Mouse (Mus musculus): Measurements from ENCODE around the gene Rec114. TPM values are rescaled to one million over a fixed set of nuclear protein-coding genes. Genes with fewer than 3 reads are reported as not detected.

Gene Rec114
- polyA plus RNA-seq (2015; fragmentation: Nextera tagmentation; extraction: Ambion mirVana) = 1.6 and 3.8 TPM in 2 replicates

DNA sequence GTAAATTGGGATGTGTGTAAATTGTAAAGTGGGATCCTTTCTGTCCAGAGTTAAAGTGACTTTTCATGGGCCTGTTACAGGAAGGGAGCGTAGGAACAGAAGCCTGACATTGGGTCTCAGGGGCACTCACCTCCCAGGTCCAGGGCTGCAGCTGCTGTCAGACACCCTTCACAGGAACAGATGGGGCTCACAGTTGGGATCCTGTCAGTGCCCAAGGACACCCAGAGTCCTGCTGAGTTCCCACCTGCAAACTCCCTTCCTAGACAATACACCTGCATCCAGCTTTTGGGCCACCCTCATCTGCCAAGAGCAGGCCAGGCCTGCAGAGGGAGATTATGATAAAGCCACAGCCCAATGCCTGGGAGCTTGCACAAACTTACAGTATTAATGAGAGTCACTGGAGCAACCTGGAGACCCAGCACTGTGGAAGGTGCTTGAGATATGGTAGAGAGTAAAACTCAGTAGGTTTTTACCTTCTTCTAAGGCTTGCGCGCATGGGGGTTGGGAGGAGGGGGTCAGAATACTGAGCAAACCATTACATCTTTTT is at the start of gene Rec114:
Rec114 (minus strand) TSS at position 263 of the 547 bp plus-strand sequence.
- no peak for ATAC-seq (ENCODE audit: low FRiP score, low TSS enrichment)
- Histone ChIP-seq H3K4me2 (replicated peaks; ENCODE audit: low read depth, low read length) (no peak within 1 kb of the TSS), H3K36me3 (ENCODE audit: insufficient read depth, low read length) (no peaks in the 10 kb centered on the region), H3K4me1 (ENCODE audit: insufficient read depth, low read length) (no peaks in the 10 kb centered on the region), H3K4me3 (ENCODE audit: low read length) (no peak within 1 kb of the TSS), H3K9ac (replicated peaks; ENCODE audit: low read length) (no peak within 1 kb of the TSS), H3K27me3 (ENCODE audit: insufficient read depth, low read length) (no peaks in the 10 kb centered on the region), H3K9me3 (ENCODE audit: low read length) (no peaks in the 10 kb centered on the region), H3K27ac (ENCODE audit: low read length) (no peak within 1 kb of the TSS)
- 84% methylated on average over 3 of the region's 3 CpGs for WGBS

- no peaks in the 10 kb centered on the region for H3K9me3 ChIP-seq (ENCODE audit: low read length)
- no peak overlapping the region for H3K4me3 ChIP-seq (ENCODE audit: low read length)
- no peak overlapping the region for H3K9ac ChIP-seq (replicated peaks; ENCODE audit: low read length)
- no peaks in the 10 kb centered on the region for H3K27me3 ChIP-seq (ENCODE audit: insufficient read depth, low read length)
- H3K4me2 ChIP-seq (replicated peaks; ENCODE audit: low read depth, low read length) = no peak overlapping the region
- ATAC-seq (ENCODE audit: low FRiP score, low TSS enrichment) = no peak
- no peak overlapping the region for H3K27ac ChIP-seq (ENCODE audit: low read length)
- 81% methylated on average over 3 of the region's 3 CpGs for WGBS
- no peaks in the 10 kb centered on the region for H3K4me1 ChIP-seq (ENCODE audit: insufficient read depth, low read length)
- no peaks in the 10 kb centered on the region for H3K36me3 ChIP-seq (ENCODE audit: insufficient read depth, low read length)
Observed at GRCm38 (mm10) chr9:58789476-58789875, 45.7 kb upstream of the Rec114 start.

GRCm38 (mm10) chr9:58775363-58775762 is 31.6 kb upstream of the Rec114 start:
- Histone ChIP-seq H3K9ac (replicated peaks; ENCODE audit: low read length) (no peak overlapping the region), H3K27me3 (ENCODE audit: insufficient read depth, low read length) (no peaks in the 10 kb centered on the region), H3K4me1 (ENCODE audit: insufficient read depth, low read length) (no peaks in the 10 kb centered on the region), H3K4me3 (ENCODE audit: low read length) (no peak overlapping the region), H3K36me3 (ENCODE audit: insufficient read depth, low read length) (no peaks in the 10 kb centered on the region), H3K9me3 (ENCODE audit: low read length) (no peaks in the 10 kb centered on the region), H3K27ac (ENCODE audit: low read length) (no peak overlapping the region), H3K4me2 (replicated peaks; ENCODE audit: low read depth, low read length) (no peak overlapping the region)
- WGBS = 17% methylated on average over 2 of the region's 2 CpGs
- no peak for ATAC-seq (ENCODE audit: low FRiP score, low TSS enrichment)

GRCm38 (mm10) chr9:58774761-58775160 is 31.0 kb upstream of the Rec114 start:
- 59% methylated on average over 3 of the region's 3 CpGs for WGBS
- no peak overlapping the region for H3K27ac ChIP-seq (ENCODE audit: low read length)
- H3K4me1 ChIP-seq (ENCODE audit: insufficient read depth, low read length) = no peaks in the 10 kb centered on the region
- H3K9me3 ChIP-seq (ENCODE audit: low read length) = no peaks in the 10 kb centered on the region
- ATAC-seq (ENCODE audit: low FRiP score, low TSS enrichment) = no peak
- H3K36me3 ChIP-seq (ENCODE audit: insufficient read depth, low read length) = no peaks in the 10 kb centered on the region
- no peak overlapping the region for H3K4me2 ChIP-seq (replicated peaks; ENCODE audit: low read depth, low read length)
- no peak overlapping the region for H3K9ac ChIP-seq (replicated peaks; ENCODE audit: low read length)
- no peak overlapping the region for H3K4me3 ChIP-seq (ENCODE audit: low read length)
- H3K27me3 ChIP-seq (ENCODE audit: insufficient read depth, low read length) = no peaks in the 10 kb centered on the region

GRCm38 (mm10) chr9:58769943-58770342 is 26.2 kb upstream of the Rec114 start:
- no peaks in the 10 kb centered on the region for H3K27me3 ChIP-seq (ENCODE audit: insufficient read depth, low read length)
- H3K36me3 ChIP-seq (ENCODE audit: insufficient read depth, low read length) = no peaks in the 10 kb centered on the region
- H3K9ac ChIP-seq (replicated peaks; ENCODE audit: low read length) = no peak overlapping the region
- H3K4me3 ChIP-seq (ENCODE audit: low read length) = no peak overlapping the region
- no peaks in the 10 kb centered on the region for H3K9me3 ChIP-seq (ENCODE audit: low read length)
- no peaks in the 10 kb centered on the region for H3K4me1 ChIP-seq (ENCODE audit: insufficient read depth, low read length)
- no peak for ATAC-seq (ENCODE audit: low FRiP score, low TSS enrichment)
- H3K4me2 ChIP-seq (replicated peaks; ENCODE audit: low read depth, low read length) = 0 out of 2 replicates have a peak overlapping the region, but pooled peaks have one; percentile 12
- no peak overlapping the region for H3K27ac ChIP-seq (ENCODE audit: low read length)
- 63% methylated on average over 12 of the region's 12 CpGs for WGBS

GRCm38 (mm10) chr9:58766959-58767955 is 23.5 kb upstream of the Rec114 start:
- peak; percentile 95 for ATAC-seq (ENCODE audit: low FRiP score, low TSS enrichment)
- 72% methylated on average over 15 of the region's 17 CpGs for WGBS
- H3K4me3 ChIP-seq (ENCODE audit: low read length) = no peak overlapping the region
- H3K9me3 ChIP-seq (ENCODE audit: low read length) = no peaks in the 10 kb centered on the region
- H3K9ac ChIP-seq (replicated peaks; ENCODE audit: low read length) = no peak overlapping the region
- no peak overlapping the region for H3K4me2 ChIP-seq (replicated peaks; ENCODE audit: low read depth, low read length)
- H3K4me1 ChIP-seq (ENCODE audit: insufficient read depth, low read length) = no peaks in the 10 kb centered on the region
- no peak overlapping the region for H3K27ac ChIP-seq (ENCODE audit: low read length)
- H3K27me3 ChIP-seq (ENCODE audit: insufficient read depth, low read length) = no peaks in the 10 kb centered on the region
- H3K36me3 ChIP-seq (ENCODE audit: insufficient read depth, low read length) = no peaks in the 10 kb centered on the region

DNA sequence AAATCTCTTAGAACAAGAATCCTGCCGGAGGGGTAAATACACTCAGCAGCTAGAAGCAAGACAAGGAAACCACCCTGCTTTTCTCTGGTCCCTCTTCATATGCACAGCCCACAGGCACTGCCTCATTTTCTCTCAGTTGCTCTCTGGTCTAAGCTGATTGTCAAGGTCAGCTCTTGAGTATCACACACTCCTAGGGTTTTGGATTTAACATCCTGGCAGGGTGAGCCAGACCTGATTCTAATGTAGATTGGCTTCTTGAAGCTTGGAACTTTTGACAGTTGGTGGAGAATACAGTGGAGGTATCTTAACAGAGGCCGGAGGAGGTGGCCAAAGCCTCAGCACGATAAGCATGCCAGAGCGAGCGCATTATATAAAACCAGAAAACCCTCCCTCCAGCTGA is 20.6 kb upstream of the Rec114 start:
- 90% methylated on average over 5 of the region's 5 CpGs for whole genome bisulfite sequencing

GRCm38 (mm10) chr9:58763114-58763513 is 19.4 kb upstream of the Rec114 start:
- H3K36me3 ChIP-seq (ENCODE audit: insufficient read depth, low read length) = no peaks in the 10 kb centered on the region
- H3K27ac ChIP-seq (ENCODE audit: low read length) = no peak overlapping the region
- no peaks in the 10 kb centered on the region for H3K27me3 ChIP-seq (ENCODE audit: insufficient read depth, low read length)
- no peak overlapping the region for H3K4me3 ChIP-seq (ENCODE audit: low read length)
- H3K4me2 ChIP-seq (replicated peaks; ENCODE audit: low read depth, low read length) = no peak overlapping the region
- H3K9me3 ChIP-seq (ENCODE audit: low read length) = no peaks in the 10 kb centered on the region
- no peaks in the 10 kb centered on the region for H3K4me1 ChIP-seq (ENCODE audit: insufficient read depth, low read length)
- WGBS = 78% methylated on average over 4 of the region's 4 CpGs
- H3K9ac ChIP-seq (replicated peaks; ENCODE audit: low read length) = no peak overlapping the region
- no peak for ATAC-seq (ENCODE audit: low FRiP score, low TSS enrichment)

More for the DNA sequence above, 20.6 kb upstream of the Rec114 start:
- Histone ChIP-seq H3K4me3 (ENCODE audit: low read length) (no peak overlapping the region), H3K27ac (ENCODE audit: low read length) (no peak overlapping the region), H3K27me3 (ENCODE audit: insufficient read depth, low read length) (no peaks in the 10 kb centered on the region), H3K4me2 (replicated peaks; ENCODE audit: low read depth, low read length) (no peak overlapping the region), H3K9me3 (ENCODE audit: low read length) (no peaks in the 10 kb centered on the region), H3K36me3 (ENCODE audit: insufficient read depth, low read length) (no peaks in the 10 kb centered on the region), H3K4me1 (ENCODE audit: insufficient read depth, low read length) (no peaks in the 10 kb centered on the region), H3K9ac (replicated peaks; ENCODE audit: low read length) (no peak overlapping the region)
- ATAC-seq (ENCODE audit: low FRiP score, low TSS enrichment) = no peak

GRCm38 (mm10) chr9:58762086-58762485 is 18.3 kb upstream of the Rec114 start:
- no peak for ATAC-seq (ENCODE audit: low FRiP score, low TSS enrichment)
- H3K9me3 ChIP-seq (ENCODE audit: low read length) = no peaks in the 10 kb centered on the region
- H3K36me3 ChIP-seq (ENCODE audit: insufficient read depth, low read length) = no peaks in the 10 kb centered on the region
- no peaks in the 10 kb centered on the region for H3K27me3 ChIP-seq (ENCODE audit: insufficient read depth, low read length)
- WGBS = 18% methylated on average over 2 of the region's 2 CpGs
- no peak overlapping the region for H3K9ac ChIP-seq (replicated peaks; ENCODE audit: low read length)
- no peaks in the 10 kb centered on the region for H3K4me1 ChIP-seq (ENCODE audit: insufficient read depth, low read length)
- H3K27ac ChIP-seq (ENCODE audit: low read length) = no peak overlapping the region
- no peak overlapping the region for H3K4me3 ChIP-seq (ENCODE audit: low read length)
- no peak overlapping the region for H3K4me2 ChIP-seq (replicated peaks; ENCODE audit: low read depth, low read length)

GRCm38 (mm10) chr9:58758754-58759153 is 15.0 kb upstream of the Rec114 start:
- Histone ChIP-seq H3K4me1 (ENCODE audit: insufficient read depth, low read length) (no peaks in the 10 kb centered on the region), H3K9ac (replicated peaks; ENCODE audit: low read length) (no peak overlapping the region), H3K4me3 (ENCODE audit: low read length) (no peak overlapping the region), H3K36me3 (ENCODE audit: insufficient read depth, low read length) (no peaks in the 10 kb centered on the region), H3K9me3 (ENCODE audit: low read length) (no peaks in the 10 kb centered on the region), H3K27me3 (ENCODE audit: insufficient read depth, low read length) (no peaks in the 10 kb centered on the region), H3K27ac (ENCODE audit: low read length) (no peak overlapping the region), H3K4me2 (replicated peaks; ENCODE audit: low read depth, low read length) (no peak overlapping the region)
- 84% methylated on average over 7 of the region's 7 CpGs for WGBS
- no peak for ATAC-seq (ENCODE audit: low FRiP score, low TSS enrichment)

All from kidney, embryonic 16.5 days (tissue).